Mouse (Mus musculus): ENCODE results near the gene Lamtor4.

Lamtor4 gene

DNA sequence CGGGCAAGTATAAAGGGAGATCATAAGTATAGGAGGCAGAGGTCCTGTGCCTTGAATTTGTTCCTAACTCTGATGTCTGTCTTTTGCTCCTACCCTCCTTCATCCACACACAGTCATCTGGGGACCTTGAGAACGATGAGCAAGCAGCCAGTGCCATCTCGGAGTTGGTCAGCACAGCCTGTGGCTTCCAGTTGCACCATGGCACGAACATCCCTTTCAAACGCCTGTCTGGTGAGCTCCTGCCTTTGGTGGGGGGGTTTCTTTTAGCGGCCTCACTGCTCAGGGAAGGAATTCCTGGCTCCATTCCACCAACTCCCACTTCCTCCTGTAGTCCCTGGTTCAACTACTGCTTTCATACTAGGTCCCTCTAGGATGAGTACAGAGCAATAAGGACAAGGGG is 3.3 kb downstream of the Lamtor4 start:
- intact Hi-C loops (cut with DNase I): loop anchor here (5.0 kb wide), 1 partner anchor 36 kb away; no protein-coding TSS in a partner anchor

DNA sequence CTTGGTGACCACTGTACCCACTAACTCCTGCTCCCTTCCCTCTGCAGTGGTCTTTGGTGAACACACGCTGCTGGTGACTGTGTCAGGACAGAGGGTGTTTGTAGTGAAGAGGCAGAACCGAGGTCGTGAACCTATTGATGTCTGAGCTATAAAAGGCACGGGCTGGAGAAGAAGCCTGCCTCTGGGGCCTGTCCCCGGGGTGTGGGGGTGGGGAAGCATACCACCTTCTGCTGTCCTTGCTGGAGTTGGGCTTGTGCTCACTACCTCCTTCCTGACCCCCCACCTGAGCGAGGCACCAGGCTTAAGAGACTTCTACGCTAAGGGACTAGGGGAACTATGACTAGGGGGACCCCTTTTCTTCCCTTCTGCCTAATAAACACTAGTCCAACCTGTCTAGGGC is 3.7 kb downstream of the Lamtor4 start:
- intact Hi-C loops (cut with DNase I): loop anchor here (5.0 kb wide), 1 partner anchor 37 kb away; no protein-coding TSS in a partner anchor

DNA sequence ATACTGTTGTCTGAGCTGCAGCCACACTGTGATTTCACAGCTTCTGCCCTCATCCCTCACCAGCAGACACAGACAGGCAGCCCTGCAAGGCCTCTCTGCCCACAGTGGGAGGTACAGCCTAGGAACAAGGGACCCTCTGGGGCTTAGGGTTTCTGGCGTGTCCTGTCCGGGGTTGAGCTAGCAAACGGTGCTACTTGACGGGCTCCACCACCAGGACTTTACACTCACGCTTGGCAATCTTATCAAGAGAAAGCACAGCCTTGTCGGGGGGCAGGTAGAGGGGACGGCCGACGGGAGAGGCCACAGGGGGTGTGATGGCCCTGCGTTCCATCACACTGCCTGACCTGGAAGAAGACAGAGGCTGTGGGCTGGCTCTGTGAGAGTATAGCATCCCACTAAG is 4.8 kb downstream of the Lamtor4 start:
- intact Hi-C loops (cut with DNase I): loop anchor here (10.0 kb wide), 1 partner anchor 185 kb away; the partner anchor contains the start of gene Zfp157

DNA sequence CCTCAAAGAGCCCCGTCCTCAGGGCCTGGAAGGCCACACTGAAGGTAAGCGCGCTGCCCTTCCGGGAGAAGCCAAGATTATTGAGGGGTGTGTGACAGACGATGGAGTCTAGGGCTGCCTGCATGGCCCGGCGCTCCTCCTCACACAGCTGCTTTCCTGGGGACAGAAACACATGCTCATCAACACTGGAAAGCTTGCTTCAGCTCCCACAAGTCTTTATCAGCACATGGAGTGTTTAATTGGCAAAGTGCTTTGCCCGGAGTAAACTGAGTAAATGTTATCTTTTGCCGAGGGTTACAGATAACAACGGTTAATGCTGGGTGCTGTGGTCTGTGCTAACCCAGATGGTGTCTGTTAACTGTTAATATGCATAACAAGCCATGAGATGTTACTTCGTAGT is 5.6 kb downstream of the Lamtor4 start:
- intact Hi-C loops (cut with DNase I): loop anchor here (10.0 kb wide), 1 partner anchor 184 kb away; the partner anchor contains the start of gene Zfp157

DNA sequence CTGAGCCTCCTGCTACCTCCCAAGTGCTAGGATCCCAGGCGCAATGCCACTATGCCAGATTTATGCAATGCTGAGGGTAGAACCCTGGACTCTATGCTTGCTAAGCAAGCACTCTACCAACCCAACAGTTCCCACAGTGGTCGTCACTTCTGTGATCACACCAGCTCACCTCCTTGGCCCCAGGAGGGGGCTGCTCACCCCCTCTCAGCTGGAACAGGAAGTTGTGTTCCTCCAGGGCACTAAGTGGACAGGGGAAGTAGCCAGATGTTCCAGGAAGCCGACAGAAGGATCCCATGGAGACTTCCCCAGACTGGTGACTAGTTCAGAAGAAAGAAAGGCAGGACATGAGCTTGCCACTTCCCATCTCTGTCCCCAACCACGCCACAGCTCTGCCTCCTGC is 6.7 kb downstream of the Lamtor4 start:
- intact Hi-C loops (cut with DNase I): loop anchor here (10.0 kb wide), 1 partner anchor 183 kb away; the partner anchor contains the start of gene Zfp157

DNA sequence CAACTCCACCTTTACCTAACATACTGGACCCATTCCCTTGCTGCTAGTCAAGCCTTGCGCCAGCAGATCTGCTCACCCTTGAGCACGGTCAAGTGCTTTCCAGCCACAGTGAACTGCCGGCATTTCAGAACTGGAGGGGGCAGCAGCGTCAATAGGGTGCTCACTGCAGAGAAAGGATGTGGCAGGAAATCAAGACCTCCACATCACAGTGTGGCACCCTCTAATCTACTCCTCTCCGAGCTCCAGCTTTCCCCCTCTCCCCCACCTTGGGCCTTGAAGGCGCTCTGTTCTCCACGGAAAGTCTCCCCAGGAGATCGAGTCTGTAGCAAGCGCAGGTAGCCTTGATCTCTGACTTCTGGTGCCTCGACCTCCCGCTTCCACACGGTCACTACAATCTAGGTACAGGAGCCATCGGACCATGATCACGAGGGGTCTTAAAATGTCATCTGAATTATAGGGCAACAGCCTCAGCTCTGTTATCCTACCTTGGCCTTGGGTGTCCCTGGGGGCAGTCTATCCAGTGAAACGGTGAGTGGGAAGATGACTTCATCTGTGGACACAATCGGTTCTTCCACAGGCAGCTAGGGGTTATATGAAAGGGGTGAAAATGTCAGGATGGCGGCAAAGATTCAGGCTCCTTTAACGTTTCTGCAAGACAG is 7.4 kb downstream of the Lamtor4 start:
- intact Hi-C loops (cut with DNase I): loop anchor here (10.0 kb wide), 1 partner anchor 182 kb away; the partner anchor contains the start of gene Zfp157

DNA sequence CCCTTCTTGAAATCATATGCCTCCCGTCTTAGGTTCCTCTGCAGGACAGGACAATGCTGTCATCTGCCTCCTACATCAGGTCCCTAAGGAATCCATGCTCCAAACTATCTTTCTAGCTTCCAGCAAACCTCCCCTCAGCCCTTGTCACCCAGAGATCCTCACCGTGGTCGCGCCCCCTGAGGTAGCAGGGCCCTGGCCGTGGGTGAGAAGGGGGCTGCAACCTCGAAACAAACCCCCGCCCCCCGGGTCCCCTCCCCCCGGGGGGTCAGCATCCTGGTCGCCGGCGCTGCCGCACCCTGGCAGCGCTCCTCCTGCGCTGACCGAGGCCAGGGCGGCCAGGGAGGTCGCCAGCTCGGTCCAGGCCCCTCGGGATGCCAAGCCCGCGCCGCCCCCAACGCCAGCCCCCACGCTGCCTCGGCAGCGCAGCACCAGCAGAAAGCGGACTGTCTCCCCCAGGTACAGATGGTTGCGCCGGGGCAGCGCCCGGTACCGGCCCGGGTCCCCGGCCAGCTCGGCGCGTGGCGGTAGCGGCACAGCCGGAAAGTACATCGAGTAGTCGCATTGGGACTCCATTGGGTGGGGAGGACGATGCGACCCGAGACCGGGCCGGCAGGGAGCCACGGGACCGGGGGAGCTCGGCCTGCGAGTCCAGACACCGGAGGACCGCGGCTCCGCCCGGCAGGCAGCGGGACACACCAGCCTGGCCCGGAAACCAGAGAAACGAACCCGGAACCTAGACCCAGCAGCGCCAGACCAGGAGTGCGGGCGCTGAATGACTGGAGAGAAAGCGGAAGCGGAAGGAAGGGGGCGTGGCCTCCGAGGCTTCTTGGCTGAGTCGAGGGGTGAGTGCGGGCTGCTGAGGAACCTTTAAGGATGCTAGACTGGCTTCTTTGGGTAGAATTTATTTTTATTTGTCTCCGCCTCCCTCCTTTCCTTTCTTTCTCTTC is 8.3 kb downstream of the Lamtor4 start, which contains the start of gene BC037034:
Gene BC037034 (minus strand): TSS at position 774 of the 947 bp plus-strand sequence.
- intact Hi-C loops (cut with DNase I): loop anchor here (10.0 kb wide), 1 partner anchor 181 kb away; the partner anchor contains the start of gene Zfp157

DNA sequence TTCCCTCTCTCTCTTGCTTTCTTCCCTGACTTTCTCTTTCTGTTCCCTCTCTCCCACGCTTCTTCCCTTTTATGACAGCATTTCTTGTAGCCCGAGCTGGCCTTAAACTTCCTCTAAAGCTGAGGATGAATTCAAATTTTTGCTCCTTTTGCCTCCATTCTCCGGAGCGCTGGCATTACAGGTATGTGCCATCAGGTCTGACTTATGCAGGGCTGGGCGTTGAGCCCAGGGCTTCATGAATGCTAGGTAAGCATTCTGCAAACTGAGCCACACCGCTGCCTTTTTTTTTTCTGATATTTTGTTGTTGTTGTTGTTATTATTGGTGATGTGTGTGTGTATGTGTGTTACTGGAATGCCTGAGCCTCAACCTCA is 8.9 kb downstream of the Lamtor4 start:
- intact Hi-C loops (cut with DNase I): loop anchor here (10.0 kb wide), 1 partner anchor 181 kb away; the partner anchor contains the start of gene Zfp157

DNA sequence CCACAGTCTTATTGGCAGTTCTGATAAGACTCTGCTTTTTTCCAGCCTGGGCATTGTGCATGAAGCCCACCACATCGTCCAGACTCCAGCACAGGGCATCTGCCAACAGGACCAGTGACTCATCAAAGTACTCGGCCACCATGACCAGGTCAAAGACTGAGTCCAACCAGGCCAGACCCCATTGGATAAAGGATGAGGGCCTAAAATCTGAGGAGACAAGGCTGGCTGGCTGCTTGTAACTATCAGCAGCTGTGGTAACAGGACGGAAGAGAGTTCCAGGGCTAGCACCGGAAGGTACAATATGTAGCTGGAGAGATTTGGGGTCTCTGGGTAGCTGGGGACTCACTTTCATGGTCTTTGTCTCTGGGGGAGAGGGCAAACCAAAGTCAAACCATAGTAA is 10.4 kb downstream of the Lamtor4 start:
- intact Hi-C loops (cut with DNase I): loop anchor here (10.0 kb wide), 1 partner anchor 179 kb away; the partner anchor contains the start of gene Zfp157

DNA sequence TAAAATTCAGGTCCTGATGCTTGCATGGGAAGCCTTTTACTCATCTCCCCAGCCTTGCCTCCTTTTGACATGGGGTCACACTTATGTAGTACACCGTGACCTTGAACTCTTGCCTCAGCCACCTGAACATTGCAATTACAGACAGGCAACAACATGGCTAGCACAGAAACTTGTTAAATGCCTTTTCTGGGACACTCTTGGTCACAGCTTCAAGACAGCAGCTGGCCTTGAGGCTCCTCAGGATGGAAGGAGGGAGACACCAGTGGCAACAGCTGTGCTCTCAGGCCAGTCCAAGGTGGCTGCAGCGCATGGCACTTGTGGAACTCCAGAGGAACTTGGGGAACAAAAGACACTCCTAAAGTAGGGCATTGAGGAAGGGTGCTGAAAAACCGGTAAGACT is 11.8 kb downstream of the Lamtor4 start:
- intact Hi-C loops (cut with DNase I): loop anchor here (10.0 kb wide), 1 partner anchor 178 kb away; the partner anchor contains the start of gene Zfp157

DNA sequence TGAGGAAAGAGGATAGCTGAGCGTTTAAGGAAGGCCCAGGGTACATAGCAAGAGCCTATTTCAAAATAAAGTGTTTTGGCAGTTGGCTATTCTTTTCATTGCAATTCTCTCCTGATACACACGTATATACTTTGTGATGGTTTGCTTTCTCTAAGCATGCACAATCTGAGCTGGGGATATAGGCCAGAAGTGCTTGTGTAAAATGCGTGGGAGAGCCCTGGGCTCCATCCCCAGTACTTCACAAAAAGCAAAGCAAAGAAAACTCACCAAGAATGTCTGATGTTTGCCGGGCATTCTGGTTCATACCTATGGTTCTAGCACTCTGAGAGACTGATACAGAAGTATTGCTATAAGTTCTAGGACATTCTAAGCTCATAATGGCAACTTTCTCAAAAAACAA is 13.7 kb downstream of the Lamtor4 start:
- intact Hi-C loops (cut with DNase I): loop anchor here (10.0 kb wide), 1 partner anchor 176 kb away; the partner anchor contains the start of gene Zfp157

DNA sequence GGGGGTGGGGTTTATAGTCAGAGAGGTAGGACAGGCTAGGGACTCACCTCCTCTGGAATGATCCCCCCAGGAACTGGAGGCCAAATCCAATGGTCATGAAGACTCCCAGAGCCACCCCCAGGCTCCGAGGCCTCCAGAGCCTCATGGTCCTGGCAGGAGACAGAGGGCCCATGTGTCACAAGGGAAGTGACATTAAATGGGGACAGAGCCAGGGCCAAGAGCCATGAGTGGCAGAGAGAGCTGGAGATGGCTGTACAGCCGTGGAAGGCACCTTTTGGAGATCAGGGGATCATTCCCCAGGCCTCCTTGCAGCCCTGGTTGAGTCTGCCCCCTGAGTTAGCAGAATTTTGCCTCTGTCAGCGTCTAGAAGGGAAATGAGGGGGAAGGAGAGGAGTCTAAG is 15.9 kb downstream of the Lamtor4 start:
- intact Hi-C loops (cut with DNase I): no loop called here

DNA sequence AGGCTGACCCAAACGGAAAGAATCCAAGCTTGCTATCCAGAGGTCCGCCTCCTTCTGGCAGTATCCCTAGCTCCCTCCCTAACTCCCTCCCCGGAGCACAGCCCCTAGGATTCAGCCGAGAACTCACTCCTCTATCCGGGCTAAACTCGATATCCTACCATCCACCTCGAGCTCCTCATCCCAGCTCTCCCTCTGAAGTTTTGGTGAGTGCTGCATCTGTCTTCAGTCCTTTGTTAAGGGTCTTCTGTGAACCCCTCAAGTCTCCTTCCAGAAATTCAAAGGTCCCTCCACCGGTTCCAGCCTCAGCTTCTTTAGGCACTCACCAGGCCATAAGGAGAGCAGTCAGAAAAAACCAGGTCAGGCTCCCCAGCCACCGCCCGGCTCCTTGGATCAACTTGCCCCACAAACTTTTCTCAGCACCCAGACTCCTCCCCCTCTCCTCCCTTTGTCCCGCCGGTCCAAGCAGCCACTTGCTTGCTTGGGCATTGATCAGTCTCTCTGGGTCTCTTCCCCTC is 17.2 kb downstream of the Lamtor4 start, which contains the start of gene Gal3st4:
Gene Gal3st4 (minus strand): TSS at position 432 of the 515 bp plus-strand sequence.
- intact Hi-C loops (cut with DNase I): no loop called here

DNA sequence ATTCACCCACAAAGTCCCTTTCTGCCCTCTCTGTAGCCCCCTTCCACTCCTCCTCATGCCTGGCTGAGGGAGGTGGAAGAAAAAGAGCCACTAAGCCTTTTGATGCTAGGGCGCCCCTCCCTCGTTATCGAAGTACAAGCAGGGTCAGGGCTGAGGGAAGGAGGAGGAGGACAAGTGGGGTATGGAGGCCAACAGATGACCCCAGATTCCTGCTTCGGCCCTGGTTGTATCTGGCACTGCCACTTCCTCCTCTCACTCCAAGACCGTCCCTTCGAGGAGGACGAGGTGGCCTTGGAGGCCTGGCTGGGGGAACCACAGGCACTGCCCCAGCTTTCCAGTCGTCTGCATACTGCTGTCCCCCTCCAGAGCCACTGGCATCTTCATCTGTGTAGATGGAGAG is 18.9 kb downstream of the Lamtor4 start:
- intact Hi-C loops (cut with DNase I): no loop called here

DNA sequence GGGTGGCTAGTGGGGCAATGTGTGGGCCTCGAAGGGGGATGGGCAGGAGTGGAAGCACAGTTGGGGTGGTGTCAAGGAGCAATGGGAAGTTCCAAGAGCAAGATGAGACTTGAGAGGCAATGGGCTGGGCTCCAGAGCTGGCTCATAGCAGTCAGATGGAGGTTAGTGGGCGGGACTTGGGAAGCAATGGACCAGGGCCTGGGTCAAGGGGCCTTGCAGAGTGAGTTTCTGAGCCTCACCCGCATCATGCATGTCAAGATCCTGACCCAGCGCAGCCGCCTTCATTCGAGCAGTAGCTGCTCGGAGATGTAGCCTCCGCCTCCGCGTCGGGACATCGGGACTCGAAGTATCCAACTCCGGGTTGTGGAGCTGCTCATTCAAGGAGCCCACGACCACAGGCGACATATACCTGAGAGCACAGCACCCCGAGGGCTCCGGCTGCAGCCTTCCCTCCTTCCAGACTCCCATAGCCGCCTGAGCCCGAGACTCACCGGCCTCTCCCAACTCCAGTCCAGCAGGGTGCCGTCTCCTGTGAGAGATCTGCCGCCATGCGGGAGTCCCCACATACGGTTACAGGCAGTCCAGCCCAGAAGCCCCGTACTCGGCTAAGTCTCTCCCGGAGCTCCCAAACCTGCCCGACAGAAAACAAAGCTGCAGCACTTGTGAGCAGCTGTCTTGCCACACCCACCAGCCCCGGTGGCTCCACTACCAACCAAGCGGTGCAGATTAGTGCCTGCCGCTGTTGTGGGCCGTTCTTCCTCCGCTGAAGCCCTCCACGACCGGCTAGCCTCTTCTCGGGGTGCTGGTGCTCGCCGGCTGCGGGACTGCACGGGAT is 20.2 kb downstream of the Lamtor4 start:
- intact Hi-C loops (cut with DNase I): no loop called here

DNA sequence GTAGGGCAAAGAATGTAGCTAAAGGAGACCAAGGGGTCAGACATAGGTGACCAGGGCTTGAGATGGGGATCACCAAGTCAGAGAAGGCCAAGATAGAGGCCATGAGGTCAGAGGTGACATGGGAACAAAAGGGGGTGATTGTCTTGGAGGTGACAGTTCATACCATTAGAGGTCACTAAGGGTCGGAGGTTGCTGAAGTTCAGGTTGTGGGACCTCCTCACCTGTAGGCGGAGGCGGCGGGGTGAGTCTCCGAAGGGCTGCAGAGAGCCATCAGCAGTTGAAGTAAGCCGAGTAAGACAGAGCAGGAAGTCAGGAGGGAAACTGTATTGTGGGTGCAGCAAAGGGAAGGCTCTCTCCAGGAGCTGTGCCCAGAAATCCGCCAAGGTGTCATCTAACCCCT is 22.7 kb downstream of the Lamtor4 start:
- intact Hi-C loops (cut with DNase I): no loop called here

DNA sequence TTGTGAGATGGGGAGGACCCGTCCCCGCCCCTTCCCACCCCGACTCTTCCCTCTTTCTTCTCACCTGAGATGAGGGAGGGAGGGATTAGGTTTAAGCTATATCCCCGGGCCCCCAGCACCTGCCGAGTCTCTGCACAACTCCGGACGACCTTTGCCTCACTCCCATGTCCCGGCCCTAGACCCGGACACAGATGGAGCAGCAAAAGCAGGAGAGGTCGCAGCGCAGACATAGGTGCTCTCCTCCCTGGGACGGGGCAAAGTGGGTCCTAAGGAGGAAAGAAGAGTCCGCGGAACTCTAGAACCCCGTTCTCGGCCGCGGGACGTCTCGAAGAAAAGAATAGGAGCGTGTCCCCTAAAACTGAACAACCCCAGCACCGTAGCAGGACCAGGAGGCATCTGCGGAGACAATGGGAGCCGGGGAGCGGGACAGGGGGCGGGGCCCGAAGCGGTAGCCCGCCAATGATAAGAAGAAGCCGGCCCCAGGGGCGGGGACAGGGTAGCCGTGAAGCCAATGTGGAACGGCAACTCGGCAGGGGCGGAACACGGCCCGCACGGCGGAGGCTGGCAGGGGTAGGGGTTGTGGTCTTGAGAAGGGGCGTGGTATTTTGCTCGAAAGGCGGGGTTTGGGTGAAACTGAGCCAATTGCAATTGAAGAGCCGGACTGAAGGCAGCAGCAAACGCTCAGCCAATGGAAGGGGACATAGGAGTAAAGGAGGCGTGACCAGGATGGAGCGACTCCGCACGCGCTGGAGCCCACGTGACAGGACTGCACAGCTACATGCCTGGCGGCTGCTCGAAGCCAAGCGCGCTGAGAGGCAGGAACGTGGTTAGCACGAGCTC is 24.5 kb downstream of the Lamtor4 start, which contains the start of the genes Gm43720, Gpc2 and Stag3:
Gene Gm43720 (minus strand): TSS at position 374 of the 840 bp plus-strand sequence.
Gene Gpc2 (minus strand): TSS at position 421 of the 840 bp plus-strand sequence.
Gene Stag3 (plus strand): TSS at position 656 of the 840 bp plus-strand sequence.
- intact Hi-C loops (cut with DNase I): no loop called here

DNA sequence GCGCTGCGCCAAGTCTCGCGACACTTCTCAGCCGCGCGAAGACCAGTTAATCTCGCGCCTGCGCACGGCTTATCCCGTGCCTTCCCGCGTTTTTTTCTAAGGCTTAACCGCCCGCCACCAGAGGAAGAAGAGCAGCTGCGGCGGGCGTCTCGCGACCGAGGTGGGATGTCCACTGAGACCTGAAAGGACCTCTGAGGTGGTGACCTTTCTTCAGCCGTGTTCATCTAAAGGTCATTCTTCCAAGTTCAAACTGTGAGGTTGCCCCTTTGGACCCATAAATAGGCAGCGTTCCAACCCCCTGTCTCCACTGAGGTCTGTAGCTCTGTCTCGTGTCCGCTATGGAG is 25.1 kb downstream of the Lamtor4 start:
- intact Hi-C loops (cut with DNase I): no loop called here

DNA sequence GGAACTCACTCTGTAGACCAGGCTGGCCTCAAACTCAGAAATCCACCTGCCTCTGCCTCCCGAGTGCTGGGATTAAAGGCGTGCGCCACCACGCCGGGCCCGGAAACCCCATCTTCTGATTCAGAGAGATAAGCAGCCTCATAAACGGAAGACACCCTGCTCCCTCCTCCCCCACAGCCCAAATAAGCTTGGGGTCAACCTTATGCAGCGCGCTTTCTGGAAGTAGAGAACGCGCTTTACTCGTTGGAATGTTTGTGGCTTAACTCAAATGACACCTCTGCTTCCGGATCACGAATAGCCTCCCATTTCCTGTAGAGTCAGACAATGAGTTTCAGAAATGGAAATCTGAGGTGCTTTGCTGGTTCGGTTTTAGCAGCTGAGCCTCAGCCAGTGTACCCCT is 25.5 kb downstream of the Lamtor4 start:
- intact Hi-C loops (cut with DNase I): no loop called here

All from adrenal gland (tissue).